Mouse (Mus musculus) T-helper 2 cell (primary cell): ENCODE measurements around the gene Hint3.
"Not testable (repeated sequence)": the region's sequence is repeated elsewhere in the genome, so short reads cannot be mapped to it uniquely, and the experiment has no call there.

Experiments
- in situ Hi-C: fragments of 300-600 bp; cut with MboI, MseI; formaldehyde crosslinking; loops from one replicate; pipeline ENCODE4 v1.15.1; 2025; ENCODE audit warnings: high pct_unique_total_duplicates

The Hint3 gene

DNA sequence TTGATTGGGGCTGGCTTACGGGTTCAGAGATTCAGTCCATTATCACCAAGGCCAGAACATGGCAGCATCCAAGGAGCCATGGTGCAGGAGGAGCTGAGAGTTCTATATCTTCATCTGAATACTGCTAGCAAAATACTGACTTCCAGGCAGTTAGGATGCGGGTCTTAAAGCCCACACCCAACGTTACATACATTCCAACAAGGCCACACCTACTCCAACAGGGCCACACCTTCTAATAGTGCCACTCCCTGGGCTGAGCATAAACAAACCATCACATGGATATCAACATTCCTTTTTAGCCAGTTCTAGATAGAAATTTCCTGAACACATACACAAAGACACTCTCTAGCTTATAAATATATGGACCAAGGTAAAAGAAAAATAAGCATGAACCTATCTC, at the start of gene Hint3:
Hint3 (minus strand) TSS at position 120 of the 400 bp plus-strand sequence.
- in situ Hi-C loops, result no loop called here

DNA sequence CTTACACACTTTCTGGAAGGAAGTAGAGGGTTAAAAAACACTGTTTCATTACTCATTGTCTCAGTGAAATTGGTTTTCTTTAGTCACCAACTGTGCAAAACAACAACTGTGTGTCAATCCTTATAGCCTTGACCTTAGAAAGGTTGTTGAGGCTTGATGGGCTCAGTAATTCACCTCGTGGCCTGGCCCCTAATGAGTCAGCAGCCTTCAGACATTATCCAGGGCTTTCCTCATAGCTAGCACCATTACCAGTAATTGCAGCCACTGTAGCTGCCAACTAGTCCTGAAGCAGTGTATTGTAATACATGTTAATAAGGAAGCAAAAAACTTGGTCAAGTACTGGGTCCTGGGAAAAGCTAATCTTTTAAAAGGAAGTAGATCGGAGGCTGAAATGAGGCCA, 48.6 kb upstream of the Hint3 start:
- in situ Hi-C loops, result no loop called here

DNA sequence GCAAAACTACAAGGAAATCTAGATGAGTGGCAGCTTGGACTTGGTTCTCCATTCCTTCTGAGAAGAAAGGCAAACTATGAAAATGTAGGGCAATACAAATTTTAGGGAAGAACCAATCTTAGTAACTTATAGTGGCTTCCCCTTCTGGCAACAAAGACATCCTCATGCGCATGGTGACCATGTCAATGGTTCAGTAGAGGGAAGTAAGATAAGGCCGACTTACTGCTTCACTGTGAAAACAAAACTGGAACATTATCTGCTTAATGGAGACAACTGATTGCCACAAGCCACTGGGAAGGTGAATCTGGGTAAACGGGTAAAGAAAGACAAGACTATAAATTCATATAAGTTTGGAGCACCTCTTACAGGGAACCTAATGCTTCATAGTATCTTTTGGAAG, 45.4 kb upstream of the Hint3 start:
- in situ Hi-C loops, result no loop called here

DNA sequence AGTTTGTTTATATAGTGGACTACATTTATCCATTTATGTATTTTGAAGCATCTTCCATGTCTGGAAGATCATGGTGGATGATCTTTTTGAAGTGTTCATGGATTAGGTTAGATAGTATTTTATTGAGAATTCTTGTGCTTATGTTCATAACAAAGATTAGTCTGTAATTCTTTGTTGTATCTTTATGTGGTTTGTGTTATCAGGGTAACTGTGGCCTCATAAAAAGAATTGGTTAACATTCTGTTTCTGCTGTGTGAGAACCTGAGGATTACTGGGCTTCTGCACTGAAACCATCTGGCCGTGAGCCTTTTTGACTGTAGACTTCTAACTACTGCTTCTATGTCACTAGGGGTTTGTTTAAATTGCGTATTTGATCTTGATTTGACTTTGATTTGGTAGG, 37.1 kb upstream of the Hint3 start:
- in situ Hi-C loops, result no loop called here

DNA sequence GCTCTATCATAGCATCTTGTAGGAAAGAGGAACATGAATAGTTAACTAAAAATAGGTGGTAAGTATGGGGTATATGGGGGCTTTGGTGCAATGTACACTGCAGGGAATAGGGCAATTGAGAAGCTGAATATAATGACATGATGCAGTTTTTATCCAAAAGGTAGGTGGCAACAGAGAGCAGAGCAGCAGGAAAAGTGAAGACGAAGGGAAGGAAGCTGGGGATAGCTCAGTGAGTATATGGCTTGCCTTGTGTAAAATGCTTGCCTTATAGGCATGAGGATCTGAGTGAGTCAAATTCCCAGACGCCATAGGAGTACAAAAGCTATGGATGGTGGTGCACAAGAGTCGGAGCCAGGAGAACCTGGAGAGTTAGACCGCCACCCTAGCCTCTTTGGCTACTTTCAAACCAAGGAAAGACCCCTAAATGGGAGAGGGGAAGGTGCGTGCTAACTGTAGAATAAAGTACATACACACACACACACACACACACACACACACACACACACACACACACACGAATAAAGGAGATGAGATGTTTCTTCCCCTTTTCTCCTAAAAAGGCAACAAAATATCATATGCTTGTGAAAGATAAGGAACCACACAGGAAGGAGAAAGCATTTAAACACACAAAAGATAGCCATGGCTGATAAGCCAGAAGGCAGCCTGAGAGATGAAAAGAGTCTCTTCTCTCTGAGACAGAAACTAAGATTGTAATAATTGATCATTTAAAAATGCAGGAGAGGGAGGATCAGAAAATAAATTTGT, 31.3 kb upstream of the Hint3 start:
- in situ Hi-C loops, result no loop called here

DNA sequence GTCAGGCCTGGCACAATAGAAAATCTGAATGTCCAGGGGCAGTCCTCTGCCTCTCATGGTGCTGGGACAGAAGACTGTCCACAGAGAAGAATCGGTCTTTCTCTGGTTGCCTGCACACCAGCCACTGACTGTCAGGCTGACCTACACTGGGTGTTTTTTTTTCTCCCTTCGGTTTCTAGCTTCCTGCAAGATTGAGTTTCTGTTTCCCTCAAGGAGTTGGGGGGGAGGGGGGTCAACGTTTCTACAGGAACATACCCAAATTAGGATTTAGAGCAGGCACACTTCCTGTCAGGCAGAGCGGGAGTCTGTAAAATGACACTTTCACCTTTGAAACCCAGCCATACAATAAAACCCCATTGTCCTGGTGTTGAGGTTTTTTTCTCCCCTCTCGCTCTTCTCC, 26.2 kb upstream of the Hint3 start:
- in situ Hi-C loops, result no loop called here

DNA sequence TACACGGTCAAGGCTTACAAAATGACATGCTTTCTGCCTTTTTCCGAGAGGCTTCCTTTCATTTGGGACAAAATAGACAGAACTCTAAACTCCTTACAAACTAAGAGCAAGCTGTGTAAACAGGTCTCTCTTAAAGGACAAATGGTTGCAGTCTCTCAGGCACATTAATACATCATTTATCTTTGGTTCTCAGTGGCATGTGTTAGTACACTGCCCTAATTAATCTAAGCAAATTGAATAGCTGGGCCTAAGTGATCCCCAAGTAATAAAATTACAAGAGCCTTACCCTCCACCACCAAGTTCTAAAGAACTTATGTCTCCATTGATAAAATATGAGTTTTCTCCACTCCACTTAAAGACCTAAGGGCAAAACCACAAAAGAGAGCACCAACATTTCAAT, 18.2 kb upstream of the Hint3 start:
- in situ Hi-C loops, result no loop called here

DNA sequence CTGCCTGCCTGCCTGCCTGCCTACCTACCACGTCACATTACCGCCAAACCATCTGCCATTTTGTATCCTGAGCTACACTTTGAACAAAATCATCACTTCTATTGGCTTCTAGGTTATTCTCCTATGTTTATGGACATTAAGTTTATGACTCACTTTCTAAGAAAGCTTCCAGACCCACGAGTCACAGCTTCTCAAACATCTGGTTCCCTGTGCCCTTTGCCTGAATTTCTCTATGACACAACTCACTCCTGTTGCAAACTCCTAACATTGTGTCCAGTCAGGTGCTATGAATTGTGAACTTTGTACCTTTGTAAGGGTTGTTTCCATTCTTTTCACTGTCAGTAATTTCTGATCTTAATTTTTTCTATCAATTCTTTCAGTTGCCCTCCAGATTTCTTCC, 8.8 kb upstream of the Hint3 start:
- in situ Hi-C loops, result no loop called here

DNA sequence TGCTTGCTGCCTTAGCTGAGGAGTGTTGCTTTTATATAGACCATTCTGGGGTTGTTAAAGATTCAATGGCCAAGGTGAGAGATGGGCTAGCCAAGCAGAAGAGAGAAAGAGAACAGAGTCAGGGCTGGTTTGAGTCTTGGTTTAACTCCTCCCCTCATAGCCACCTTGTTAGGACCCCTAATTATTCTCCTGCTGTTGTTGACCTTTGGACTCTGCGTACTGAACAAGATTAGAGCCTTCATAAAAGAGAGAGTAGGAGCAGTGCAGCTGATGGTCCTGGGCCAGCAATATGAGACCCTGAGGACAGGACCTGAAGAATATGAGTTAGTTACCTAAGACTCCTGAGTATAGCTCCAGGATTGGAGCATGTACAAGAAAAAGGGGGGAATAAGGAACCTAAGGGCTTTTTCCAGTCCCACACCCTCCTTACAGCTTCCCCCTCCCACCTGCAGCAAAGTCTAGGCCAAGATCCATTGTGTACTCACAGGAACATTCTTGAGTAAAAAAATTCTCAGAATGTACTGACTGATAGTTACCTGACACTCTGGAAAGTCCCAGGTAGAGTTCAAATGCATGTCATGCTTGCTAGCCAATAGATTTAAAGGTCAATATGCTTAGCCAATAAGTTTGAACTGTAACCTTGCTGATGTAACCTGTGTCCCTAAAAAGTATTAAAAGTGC, 7.2 kb upstream of the Hint3 start:
- in situ Hi-C loops, result not testable (repeated sequence)

DNA sequence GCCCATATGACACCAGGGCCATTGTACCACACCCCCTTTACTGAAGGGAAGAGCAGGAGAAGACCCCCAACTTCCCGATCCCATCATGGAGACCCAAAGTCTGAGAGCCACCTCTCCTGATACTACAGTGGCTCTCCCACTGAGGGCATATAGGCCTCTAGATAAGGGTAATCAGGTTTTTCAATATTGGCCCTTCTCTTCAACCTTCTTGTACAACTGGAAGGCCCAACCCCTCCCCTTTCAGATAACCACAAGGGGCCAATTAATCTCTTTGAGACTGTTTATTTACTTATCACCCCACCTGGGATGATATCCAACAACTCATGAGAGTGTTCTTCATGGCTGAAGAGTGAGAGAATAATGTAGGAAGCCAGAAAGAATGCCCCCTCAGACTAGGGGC, 3.3 kb upstream of the Hint3 start:
- in situ Hi-C loops, result no loop called here

DNA sequence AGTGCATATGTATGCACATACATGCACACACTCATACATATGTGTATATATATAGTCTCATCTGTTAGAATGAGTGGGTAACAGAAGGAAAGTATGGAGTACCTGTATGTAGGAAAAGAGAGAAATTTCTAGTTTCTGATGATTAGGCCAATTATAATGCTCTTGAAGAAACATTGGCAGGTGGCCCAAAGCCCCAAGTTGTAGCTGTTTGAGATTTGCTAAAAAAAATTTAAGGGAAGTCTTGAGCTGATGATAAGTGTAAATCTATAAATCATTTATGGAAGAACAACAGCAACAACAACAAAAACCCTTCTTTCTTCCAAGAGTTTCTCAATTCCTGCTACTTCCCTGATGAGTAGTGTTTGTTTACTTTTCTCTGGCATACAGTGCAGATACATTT, 545 bp upstream of the Hint3 start:
- in situ Hi-C loops, result no loop called here

DNA sequence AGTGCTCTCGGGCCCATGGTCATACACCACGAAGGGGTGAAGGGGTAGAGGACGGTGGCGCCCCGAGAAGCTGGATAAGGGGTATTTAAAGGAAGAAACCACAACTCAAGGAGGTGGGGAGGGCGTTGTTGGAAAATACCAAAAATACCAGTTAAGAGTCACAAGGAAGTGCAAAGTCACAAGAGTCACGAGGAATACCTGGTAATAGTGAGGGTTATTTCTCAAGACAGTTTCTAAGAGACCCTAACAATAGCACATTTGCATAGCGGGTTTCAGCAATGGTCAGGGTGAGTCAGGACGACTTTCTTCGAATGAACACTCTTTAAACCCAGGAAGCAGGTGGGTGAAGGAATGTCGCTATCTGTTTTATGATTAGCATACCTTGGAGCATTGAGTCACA, 988 bp downstream of the Hint3 start:
- in situ Hi-C loops, result not testable (repeated sequence)

DNA sequence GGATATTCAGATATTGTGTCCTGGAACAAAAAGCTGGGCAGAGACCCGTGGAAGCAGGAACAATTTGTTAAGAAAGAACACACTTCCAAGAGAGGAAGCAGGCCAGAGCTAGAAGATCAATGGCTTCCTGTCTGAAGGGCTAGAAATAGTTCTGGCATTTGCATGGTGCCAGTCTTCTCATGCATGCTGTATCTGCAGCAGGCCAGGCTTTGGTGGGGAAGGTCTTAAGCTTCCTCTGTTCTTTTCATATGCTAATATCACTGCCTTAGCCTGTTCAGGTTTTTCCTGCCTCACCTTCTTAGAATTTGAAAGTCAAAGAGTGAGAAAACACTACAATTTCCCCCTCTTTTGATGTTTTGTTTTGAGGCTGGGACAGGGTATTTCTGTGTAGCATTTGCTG, 1.9 kb downstream of the Hint3 start:
- in situ Hi-C loops, result no loop called here

DNA sequence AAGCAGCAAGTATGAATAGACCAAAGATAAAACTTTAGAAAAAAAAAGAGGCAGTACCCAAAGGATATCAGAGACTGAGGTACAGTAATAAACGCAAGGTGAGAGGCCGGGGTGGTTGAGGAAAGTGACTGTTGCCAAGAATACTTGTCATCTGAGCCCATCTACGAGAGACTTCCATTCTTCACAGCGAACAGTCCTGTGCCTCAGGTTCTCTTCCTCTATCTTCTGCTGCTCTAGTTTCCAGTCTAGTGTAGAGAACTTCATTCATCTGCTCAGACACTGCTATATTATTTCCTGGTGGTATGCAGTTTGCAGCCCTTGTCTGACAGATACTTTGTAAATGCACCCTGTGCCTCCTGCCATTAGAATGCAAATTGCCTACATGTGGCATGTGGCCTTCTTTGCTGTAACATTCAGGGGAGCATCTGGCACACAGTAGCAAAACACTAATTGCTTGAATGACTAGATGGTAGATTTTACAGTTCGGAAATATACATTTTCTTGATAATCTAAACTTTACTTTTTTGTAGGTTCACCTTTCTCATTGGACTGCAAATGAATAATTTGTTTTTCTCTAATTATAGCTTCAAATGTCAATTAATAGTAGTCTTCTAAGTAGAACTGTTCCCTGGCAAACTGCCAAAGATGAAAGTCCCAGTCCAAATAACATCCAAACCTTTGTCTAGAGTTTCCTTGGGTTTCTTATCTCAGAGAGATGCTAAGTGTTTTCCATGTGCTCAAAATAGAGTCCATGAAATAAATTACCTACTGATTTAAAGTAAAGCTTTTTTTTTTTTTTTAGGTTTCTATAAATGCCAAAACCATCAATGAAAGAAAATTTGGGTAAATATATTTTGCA, 5.0 kb downstream of the Hint3 start:
- in situ Hi-C loops, result loop anchor here (5.0 kb wide), 3 partner anchors 98 to 688 kb away; partner anchors contain the start of gene Hddc2

DNA sequence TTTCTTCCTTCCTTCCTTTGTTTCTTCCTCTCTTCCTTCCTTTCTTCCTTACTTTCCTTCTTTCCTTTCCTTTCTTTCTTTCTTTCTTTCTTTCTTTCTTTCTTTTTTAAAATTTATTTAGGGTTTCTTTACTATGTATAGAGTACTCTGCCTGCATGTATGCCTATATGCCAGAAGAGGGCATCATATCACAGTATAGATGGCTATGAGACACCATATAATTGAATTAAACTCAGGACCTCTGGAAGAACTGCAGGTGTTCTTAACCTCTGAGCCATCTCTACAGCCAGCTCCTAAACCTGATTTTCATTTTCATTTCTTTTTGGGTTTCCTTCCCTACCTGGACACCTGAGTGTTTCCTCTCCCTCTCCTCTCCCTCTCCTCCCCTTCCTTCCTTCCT, 6.5 kb downstream of the Hint3 start:
- in situ Hi-C loops, result loop anchor here (5.0 kb wide), 3 partner anchors 99 to 689 kb away; partner anchors contain the start of gene Hddc2

DNA sequence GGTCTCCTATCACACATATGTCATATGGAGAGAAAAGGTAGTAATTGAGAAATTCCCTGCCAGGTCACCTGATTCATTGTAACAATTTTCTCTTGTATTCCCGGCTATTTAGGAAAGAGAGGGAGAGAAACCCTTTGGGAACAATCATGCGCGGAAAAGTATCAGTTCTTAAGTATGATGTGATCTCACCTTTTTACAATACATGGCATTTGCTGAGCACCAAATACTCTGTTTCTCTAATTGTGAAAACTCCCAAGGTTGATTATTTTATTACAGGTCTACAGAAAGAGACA, 10.6 kb downstream of the Hint3 start:
- in situ Hi-C loops, result no loop called here

DNA sequence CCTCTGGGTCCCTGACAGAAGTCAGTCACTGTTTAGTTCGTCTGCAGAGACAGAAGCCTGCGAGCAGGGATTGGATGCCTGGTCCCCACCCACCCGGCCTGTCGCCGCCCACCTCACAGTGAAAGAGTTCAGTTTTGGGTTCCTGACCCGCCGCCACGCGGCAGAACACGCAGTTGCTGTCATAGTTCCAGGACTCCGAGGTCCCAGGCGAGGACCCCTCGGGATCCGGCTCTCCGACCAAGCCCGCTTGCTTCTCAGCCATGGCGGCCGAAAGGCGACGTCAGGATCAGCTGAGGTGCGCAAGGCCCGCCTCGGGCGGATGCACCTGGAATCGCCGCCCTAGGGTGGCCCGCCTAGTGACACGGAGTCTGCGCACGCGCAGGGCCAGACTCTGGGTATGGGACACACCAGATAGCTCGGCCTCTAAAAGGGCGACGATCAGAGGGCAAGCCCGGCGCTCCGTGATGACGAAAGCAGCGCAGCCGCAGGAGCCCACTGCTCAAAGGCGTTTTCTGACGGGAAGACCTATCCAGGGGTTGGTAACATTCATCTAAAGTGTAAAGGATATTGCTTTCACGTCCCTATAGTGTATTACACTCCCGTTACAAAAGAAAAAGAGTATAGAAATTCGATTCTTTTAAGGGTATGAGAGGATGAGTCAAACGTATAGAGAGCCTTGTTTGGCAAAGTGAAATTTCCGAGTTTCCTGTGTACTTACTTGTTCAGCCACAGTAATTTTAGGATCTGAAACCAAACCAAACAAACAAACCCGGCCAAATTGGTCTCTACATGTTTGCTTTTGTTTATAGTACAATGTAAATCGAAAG, 11.1 kb downstream of the Hint3 start:
- in situ Hi-C loops, result no loop called here

DNA sequence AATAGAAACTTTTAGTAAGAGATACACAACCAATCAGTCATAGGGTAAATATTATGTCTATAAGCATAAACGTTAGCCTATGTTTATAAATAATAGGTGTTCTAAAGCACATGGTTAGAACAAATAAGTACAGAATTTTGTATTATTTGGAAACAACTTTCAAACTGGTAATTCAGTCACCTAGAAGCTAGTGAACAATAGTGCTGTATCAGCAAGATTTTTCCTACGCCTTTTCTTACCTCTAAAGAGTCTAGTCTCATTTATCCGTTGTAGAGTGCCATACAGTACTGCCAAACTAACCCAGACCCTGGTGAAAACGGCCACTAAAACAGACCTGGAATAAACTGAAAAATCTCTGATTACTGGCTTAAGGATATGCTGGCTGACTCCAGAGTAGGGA, 16.4 kb downstream of the Hint3 start:
- in situ Hi-C loops, result no loop called here

DNA sequence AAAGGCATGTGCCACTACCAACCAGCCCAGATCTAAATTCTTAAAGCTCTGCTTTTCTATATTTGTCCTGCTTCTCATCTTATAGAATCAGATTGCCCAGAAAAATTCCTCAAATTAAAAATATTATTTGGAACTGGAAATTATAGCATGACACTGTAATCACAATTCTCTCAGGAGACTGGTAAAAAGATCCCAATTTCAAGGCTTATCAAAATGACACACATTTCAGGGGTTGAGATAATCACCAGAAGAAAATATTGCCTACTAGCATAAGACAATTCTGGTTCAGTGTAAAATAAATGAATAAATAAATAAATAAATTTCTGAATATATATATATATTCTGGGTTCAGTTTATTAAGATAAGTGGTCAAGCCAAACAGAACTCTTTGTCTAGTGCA, 19.8 kb downstream of the Hint3 start:
- in situ Hi-C loops, result loop anchor here (5.0 kb wide), 1 partner anchor 52 kb away; no protein-coding TSS in a partner anchor

DNA sequence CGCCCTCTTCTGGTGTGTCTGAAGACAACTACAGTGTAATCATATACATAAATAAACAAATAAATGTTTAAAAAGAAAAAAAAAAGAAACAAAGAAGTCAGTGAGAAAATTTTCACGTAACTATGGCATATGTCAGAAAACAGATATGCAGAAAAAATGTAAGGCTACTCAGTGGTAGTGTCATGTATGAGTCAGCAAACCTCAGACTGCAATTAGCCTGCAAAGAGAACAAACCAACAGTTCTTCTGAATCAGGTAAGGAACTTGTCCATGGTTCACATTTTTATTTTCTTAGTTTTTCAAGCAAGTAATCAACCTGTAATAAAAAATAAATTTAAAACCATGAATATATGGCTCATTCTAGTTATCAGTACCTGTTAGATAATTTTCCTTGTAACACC, 21.3 kb downstream of the Hint3 start:
- in situ Hi-C loops, result loop anchor here (5.0 kb wide), 1 partner anchor 51 kb away; no protein-coding TSS in a partner anchor

DNA sequence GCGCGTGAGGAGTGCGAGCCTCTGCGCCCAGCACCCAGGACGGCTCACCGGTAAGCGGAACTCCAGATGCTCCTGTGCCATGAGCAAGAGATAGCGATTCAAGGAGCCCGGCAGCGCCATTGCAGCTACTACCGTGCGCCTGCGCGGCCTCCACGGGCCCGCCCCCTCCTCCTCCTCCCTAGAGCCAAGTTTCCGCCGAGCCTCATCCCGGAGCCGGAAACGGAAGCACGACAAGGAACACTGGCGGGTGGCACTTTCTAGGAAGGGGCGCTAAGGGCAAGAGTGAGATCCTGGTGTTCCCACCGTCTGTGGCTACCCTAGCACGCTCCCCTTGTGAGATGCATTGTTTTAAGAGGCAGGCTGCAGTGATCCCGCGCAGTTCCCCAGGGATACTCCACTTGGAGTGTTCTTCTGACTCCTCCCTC, 28.9 kb downstream of the Hint3 start, which contains the start of gene Trmt11:
Trmt11 (minus strand) TSS at position 208 of the 425 bp plus-strand sequence.
- in situ Hi-C loops, result no loop called here
